Mouse (Mus musculus): Measurements from ENCODE around the gene Ski. TPM values are rescaled to one million over a fixed set of nuclear protein-coding genes. Genes with fewer than 3 reads are reported as not detected.

Gene Ski
- polyA plus RNA-seq, 1 experiment from 2014 or later, result 15.1 TPM

DNA sequence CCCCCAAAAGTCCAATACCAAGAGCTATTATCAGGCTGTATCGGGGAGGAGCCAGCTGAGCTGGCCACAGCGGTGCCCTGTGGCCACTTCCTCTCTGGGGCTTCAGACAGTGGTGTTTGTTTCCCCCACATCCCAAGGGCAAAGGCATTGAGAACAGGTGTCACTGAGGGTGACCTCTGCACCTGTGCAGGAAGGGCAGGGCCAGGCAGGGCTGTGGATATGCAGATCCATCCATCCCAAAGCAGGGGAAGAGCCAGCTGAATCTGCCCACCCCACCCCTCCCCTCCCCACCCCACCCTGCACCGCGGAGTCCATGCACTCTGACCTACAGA is 59.1 kb downstream of the Ski start:
- WGBS, result 51% methylated on average over 4 of the region's 4 CpGs
- Histone ChIP-seq H3K9ac (no peak overlapping the region), H3K9me3 (ENCODE audit: control insufficient read depth, low read length) (no peaks in the 10 kb centered on the region; the same call in 1 of the 2 replicates), H3K27ac (no peak overlapping the region), H3K4me2 (replicated peaks) (no peak overlapping the region), H3K36me3 (replicated peaks; ENCODE audit: control insufficient read depth, insufficient read depth) (peaks cover 14% of the 10 kb centered on the region), H3K4me3 (replicated peaks; ENCODE audit: low read length) (no peak overlapping the region), H3K27me3 (ENCODE audit: control insufficient read depth, insufficient read depth, low read length) (no peaks in the 10 kb centered on the region), H3K4me1 (replicated peaks; ENCODE audit: control insufficient read depth, insufficient read depth, low read length) (peaks cover 30% of the 10 kb centered on the region)
- ATAC-seq (ENCODE audit: low FRiP score), result no peak
- no peak for DNase-seq (ENCODE audit: low spot score)

DNA sequence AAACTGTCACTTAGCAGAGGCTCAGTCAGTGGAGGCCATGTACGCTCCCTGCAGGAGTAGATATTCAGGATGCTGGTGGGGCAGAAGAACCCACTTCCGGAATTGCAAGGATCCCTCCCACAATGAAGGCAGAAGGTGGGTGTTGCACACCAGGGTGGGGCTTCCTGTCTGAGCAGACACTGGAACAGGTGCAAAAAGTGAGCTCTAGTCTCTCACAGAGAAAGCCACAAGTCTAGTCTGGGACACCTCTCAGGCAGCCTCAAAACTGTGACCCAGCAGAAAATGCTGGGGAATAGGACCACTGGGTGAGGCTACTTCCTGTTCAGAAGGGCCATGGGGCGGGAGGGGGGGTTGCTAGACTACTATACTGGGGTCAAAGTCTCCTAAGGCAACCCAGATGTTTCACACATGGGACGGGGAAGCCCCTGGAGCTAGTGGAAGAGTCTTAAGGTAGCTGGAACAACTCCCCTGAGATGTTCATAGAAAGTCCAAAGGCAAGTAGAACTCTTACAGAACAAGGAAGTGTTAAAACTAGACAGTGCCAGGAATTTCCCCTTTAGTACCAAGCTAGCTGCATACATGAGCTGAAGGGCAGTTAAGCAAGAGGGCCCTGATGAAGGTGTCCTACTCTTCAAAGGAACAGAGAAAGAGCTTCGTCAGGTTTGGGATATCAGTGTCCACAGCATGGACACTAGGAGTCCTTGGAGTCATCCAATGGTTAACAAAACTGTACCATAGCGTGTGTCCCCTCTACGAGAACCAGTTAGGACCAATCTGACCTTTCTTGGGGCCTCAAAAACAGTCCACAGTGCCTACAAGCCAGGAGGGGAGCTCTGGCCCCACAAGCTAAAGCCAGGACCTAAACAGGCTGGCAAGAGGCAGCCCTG is 59.7 kb downstream of the Ski start:
- Histone ChIP-seq H3K9ac (no peak overlapping the region), H3K4me2 (replicated peaks) (no peak overlapping the region), H3K9me3 (ENCODE audit: control insufficient read depth, low read length) (no peaks in the 10 kb centered on the region; the same call in 1 of the 2 replicates), H3K4me1 (replicated peaks; ENCODE audit: control insufficient read depth, insufficient read depth, low read length) (peaks cover 30% of the 10 kb centered on the region), H3K27ac (no peak overlapping the region), H3K27me3 (ENCODE audit: control insufficient read depth, insufficient read depth, low read length) (no peaks in the 10 kb centered on the region), H3K4me3 (replicated peaks; ENCODE audit: low read length) (no peak overlapping the region), H3K36me3 (replicated peaks; ENCODE audit: control insufficient read depth, insufficient read depth) (peaks cover 20% of the 10 kb centered on the region)
- ATAC-seq (ENCODE audit: low FRiP score) (no peak), DNase-seq (ENCODE audit: low spot score) (no peak)
- 89% methylated on average over 7 of the region's 7 CpGs for WGBS

DNA sequence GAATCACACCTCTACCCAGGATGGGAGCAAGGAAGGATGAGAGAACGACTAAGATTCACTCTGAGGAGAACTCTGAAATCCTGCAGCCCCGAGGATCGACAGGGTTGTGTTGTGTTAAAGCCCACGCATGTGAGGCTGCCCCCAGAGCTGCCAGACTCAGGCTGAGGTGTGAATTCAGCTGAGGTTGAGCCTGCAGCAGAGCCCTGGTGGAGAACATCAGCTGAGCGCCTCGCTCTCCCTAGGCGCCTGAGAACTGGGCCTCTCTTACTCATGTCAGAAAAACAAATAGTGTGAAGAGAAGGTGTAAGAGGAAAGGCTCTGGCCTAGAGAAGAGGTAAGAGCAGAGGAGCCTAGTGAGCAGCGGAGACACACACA is 63.9 kb downstream of the Ski start:
- H3K27me3 ChIP-seq (ENCODE audit: control insufficient read depth, insufficient read depth, low read length), result no peaks in the 10 kb centered on the region
- no peak overlapping the region for H3K4me2 ChIP-seq (replicated peaks)
- no peak overlapping the region for H3K9ac ChIP-seq
- peaks cover 52% of the 10 kb centered on the region for H3K36me3 ChIP-seq (replicated peaks; ENCODE audit: control insufficient read depth, insufficient read depth)
- 85% methylated on average over 8 of the region's 8 CpGs for WGBS
- DNase-seq (ENCODE audit: low spot score) (no peak), ATAC-seq (ENCODE audit: low FRiP score) (no peak)
- no peaks in the 10 kb centered on the region for H3K9me3 ChIP-seq (ENCODE audit: control insufficient read depth, low read length)
- H3K4me3 ChIP-seq (replicated peaks; ENCODE audit: low read length), result no peak overlapping the region
- peaks cover 22% of the 10 kb centered on the region for H3K4me1 ChIP-seq (replicated peaks; ENCODE audit: control insufficient read depth, insufficient read depth, low read length)
- H3K27ac ChIP-seq, result no peak overlapping the region

DNA sequence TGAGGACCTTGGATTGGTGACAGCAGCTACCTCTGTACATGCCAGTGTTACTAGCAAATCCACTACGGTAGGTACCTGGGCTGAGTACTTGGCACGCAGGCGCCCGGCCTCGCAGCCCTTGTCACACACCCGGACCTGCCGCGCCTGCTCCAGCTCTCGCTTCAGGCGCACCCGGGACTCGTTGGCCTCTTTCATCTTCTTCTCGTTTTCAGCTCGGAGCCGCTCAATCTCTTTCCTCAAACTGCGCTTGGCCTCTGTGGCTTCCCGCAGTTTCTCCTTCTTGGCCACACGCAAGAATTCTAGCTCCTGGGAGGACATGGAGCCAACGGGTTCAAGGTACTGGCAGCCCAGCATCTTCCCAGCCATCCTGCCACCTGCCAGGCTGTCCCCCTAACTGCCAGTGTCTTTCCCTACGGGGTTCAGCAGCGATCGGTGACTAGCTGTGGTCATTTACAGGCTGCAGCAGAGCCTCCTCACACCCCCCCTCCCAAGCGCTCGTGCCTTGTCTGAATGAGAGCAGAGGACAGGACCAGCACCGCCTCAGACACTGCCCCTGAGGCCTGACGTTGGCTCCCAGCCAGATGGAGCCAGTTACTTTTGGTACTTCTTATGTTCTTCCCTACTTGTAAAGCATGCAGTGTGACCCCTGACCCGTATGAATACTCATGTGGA is 64.4 kb downstream of the Ski start:
- Histone ChIP-seq H3K9ac (no peak overlapping the region), H3K4me1 (replicated peaks; ENCODE audit: control insufficient read depth, insufficient read depth, low read length) (peaks cover 17% of the 10 kb centered on the region)
- 83% methylated on average over 27 of the region's 27 CpGs for WGBS

DNA sequence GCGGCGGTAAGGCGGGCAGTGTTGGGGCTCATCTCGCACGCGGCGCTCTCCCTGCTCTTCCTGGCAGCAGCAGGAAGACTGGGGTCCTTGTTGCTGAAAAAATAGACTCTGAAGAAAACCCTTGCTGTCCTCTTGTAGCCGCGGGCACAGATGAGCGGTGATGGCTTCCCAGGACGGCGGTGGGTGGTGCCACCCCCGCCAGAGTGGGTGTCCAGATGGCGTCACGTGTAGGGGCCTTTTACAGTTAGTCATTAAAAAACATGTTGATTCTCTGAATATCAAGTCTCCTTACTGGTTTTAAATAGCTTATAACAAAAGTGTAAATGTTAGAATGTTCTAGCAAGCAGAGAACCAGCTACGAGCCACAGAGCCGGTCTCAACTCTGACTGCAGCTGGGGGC is 65.7 kb downstream of the Ski start:
- DNase-seq (ENCODE audit: low spot score) (no peak), ATAC-seq (ENCODE audit: low FRiP score) (no peak)
- Histone ChIP-seq H3K27ac (no peak overlapping the region), H3K9me3 (ENCODE audit: control insufficient read depth, low read length) (no peaks in the 10 kb centered on the region), H3K9ac (no peak overlapping the region), H3K36me3 (replicated peaks; ENCODE audit: control insufficient read depth, insufficient read depth) (peaks cover 52% of the 10 kb centered on the region), H3K4me2 (replicated peaks) (no peak overlapping the region), H3K4me1 (replicated peaks; ENCODE audit: control insufficient read depth, insufficient read depth, low read length) (peaks cover 9% of the 10 kb centered on the region; the same call in 1 of the 2 replicates), H3K27me3 (ENCODE audit: control insufficient read depth, insufficient read depth, low read length) (no peaks in the 10 kb centered on the region), H3K4me3 (replicated peaks; ENCODE audit: low read length) (no peak overlapping the region)
- 93% methylated on average over 17 of the region's 17 CpGs for WGBS

More for the DNA sequence above, 64.4 kb downstream of the Ski start:
- Histone ChIP-seq H3K9me3 (ENCODE audit: control insufficient read depth, low read length) (no peaks in the 10 kb centered on the region), H3K36me3 (replicated peaks; ENCODE audit: control insufficient read depth, insufficient read depth) (peaks cover 52% of the 10 kb centered on the region), H3K27ac (no peak overlapping the region), H3K4me2 (replicated peaks) (no peak overlapping the region), H3K27me3 (ENCODE audit: control insufficient read depth, insufficient read depth, low read length) (no peaks in the 10 kb centered on the region), H3K4me3 (replicated peaks; ENCODE audit: low read length) (no peak overlapping the region)
- no peak for DNase-seq (ENCODE audit: low spot score)
- ATAC-seq (ENCODE audit: low FRiP score), result no peak

DNA sequence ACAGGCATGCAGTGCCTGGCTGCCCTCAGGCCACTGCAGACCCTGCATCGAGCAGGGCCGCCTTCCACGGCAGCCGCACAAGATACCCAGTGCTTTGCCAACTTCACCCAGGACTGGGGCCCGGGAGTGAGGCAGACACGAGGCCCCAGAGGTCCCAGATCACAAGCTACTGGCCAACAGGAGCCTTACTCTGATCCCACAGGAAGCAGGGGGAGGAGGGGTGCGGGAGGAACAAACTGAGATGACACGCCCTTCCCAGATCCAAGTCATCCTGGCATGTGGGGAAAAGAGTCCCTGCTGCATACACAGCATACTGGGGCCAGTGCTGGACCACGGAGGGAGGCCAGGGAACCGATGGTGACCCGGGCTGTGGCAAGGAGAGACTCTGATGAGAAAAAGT is 67.4 kb downstream of the Ski start:
- ATAC-seq (ENCODE audit: low FRiP score) (no peak), DNase-seq (ENCODE audit: low spot score) (no peak)
- Histone ChIP-seq H3K4me3 (replicated peaks; ENCODE audit: low read length) (no peak overlapping the region), H3K4me1 (replicated peaks; ENCODE audit: control insufficient read depth, insufficient read depth, low read length) (peaks cover 14% of the 10 kb centered on the region), H3K9ac (no peak overlapping the region), H3K9me3 (ENCODE audit: control insufficient read depth, low read length) (no peaks in the 10 kb centered on the region), H3K27ac (no peak overlapping the region), H3K4me2 (replicated peaks) (no peak overlapping the region), H3K36me3 (replicated peaks; ENCODE audit: control insufficient read depth, insufficient read depth) (peaks cover 52% of the 10 kb centered on the region), H3K27me3 (ENCODE audit: control insufficient read depth, insufficient read depth, low read length) (no peaks in the 10 kb centered on the region)
- WGBS, result 72% methylated on average over 11 of the region's 11 CpGs

DNA sequence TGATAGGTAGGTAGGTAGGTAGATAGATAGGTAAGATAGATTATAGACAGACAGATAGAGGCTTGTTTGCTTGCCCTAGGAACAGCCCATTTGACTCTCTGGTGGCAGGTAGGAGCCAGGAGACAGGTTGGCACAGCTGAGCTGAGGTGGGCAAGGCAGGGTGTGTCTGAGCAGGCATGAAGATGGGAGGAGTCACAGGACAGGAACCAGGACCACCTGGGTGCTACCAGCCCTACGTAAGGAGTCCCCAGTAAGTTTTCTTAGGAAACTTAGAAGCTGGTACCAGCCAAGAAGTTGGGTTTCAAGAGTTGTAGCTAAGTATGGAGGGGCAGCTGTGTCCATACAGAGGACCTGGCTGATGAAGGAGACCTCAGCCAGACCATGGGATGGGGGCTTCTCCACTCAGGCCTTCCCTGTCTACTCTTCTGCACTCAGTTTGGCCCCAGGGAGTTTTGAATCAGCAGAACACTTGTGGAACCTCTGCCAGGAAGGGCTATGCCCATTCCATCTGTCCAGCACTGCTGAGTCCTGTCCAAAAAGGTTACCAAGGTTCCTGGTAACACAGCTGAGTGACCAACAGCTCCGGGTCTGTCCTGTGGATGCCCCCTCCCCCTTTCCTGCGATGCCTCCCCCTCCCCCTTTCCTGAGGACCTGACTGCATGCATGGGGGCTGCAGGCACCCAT is 68.9 kb downstream of the Ski start:
- Histone ChIP-seq H3K27me3 (ENCODE audit: control insufficient read depth, insufficient read depth, low read length) (no peaks in the 10 kb centered on the region), H3K4me3 (replicated peaks; ENCODE audit: low read length) (no peak overlapping the region), H3K36me3 (replicated peaks; ENCODE audit: control insufficient read depth, insufficient read depth) (peaks cover 40% of the 10 kb centered on the region), H3K4me1 (replicated peaks; ENCODE audit: control insufficient read depth, insufficient read depth, low read length) (peaks cover 15% of the 10 kb centered on the region), H3K9me3 (ENCODE audit: control insufficient read depth, low read length) (no peaks in the 10 kb centered on the region), H3K4me2 (replicated peaks) (no peak overlapping the region), H3K27ac (no peak overlapping the region), H3K9ac (no peak overlapping the region)
- ATAC-seq (ENCODE audit: low FRiP score) (no peak), DNase-seq (ENCODE audit: low spot score) (no peak)
- WGBS, result 72% methylated on average over 3 of the region's 3 CpGs

DNA sequence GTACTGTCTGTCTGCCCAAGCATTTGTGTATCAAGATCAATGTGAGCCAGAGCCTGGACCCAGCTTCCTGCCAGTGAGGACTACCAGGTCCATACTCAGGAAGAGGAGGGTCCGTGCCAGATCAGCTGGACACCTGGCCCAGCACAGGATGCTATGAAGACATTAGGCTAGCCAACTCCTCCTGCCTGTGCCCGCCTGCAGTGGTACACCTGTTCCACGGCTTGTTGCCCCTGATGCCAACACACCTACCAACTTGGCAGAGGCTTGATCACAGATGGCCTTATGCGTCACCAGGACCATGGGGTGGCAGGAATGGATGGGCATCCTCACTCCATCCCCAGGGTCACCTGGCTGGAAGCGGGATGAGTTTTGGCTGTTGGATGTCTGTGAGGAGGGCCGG is 69.9 kb downstream of the Ski start:
- Histone ChIP-seq H3K4me2 (replicated peaks) (no peak overlapping the region), H3K9ac (no peak overlapping the region), H3K27me3 (ENCODE audit: control insufficient read depth, insufficient read depth, low read length) (no peaks in the 10 kb centered on the region), H3K4me1 (replicated peaks; ENCODE audit: control insufficient read depth, insufficient read depth, low read length) (peaks cover 15% of the 10 kb centered on the region), H3K36me3 (replicated peaks; ENCODE audit: control insufficient read depth, insufficient read depth) (peaks cover 31% of the 10 kb centered on the region), H3K4me3 (replicated peaks; ENCODE audit: low read length) (no peak overlapping the region), H3K9me3 (ENCODE audit: control insufficient read depth, low read length) (no peaks in the 10 kb centered on the region), H3K27ac (no peak overlapping the region)
- WGBS, result 91% methylated on average over 6 of the region's 6 CpGs
- DNase-seq (ENCODE audit: low spot score), result no peak
- ATAC-seq (ENCODE audit: low FRiP score), result no peak

DNA sequence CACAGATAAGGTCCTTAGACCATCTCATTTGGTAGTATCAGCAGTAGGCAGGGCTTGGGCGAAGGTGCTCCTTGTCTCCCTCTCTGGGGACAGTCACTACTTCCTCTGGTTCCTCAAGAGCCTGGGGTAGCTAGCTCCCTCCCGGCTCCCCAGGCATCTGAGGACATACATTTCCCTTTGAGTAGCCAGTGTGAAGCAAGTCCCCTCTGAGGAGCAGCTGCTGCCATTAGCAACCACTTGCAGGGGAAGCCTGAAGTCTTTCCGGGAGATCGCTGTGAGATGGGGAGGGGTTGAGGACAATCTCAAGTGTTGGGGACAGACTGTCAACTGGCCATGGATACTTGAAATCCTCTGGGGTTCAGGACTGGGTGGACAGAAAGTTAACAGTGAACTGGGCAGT is 70.5 kb downstream of the Ski start:
- Histone ChIP-seq H3K4me1 (replicated peaks; ENCODE audit: control insufficient read depth, insufficient read depth, low read length) (peaks cover 15% of the 10 kb centered on the region), H3K36me3 (replicated peaks; ENCODE audit: control insufficient read depth, insufficient read depth) (peaks cover 25% of the 10 kb centered on the region), H3K4me3 (replicated peaks; ENCODE audit: low read length) (no peak overlapping the region), H3K9ac (no peak overlapping the region), H3K4me2 (replicated peaks) (no peak overlapping the region), H3K27me3 (ENCODE audit: control insufficient read depth, insufficient read depth, low read length) (no peaks in the 10 kb centered on the region), H3K9me3 (ENCODE audit: control insufficient read depth, low read length) (no peaks in the 10 kb centered on the region), H3K27ac (no peak overlapping the region)
- ATAC-seq (ENCODE audit: low FRiP score), result no peak
- DNase-seq (ENCODE audit: low spot score), result no peak
- WGBS, result 77% methylated on average over 4 of the region's 4 CpGs

Measured in hindbrain, embryonic 14.5 days (tissue).